Mouse (Mus musculus) Patski (cell line): ENCODE measurements around the gene Rbfox1. TPM values are rescaled to one million over a fixed set of nuclear protein-coding genes. Genes with fewer than 3 reads are reported as not detected.

Experiments used
- ATAC-seq: fragments of 100-300 bp; one replicate; pipeline ENCODE4 v1.8.0; 2021
- CTCF ChIA-PET: fragments of 350-600 bp; sonication (Branson Sonifier 250); formaldehyde crosslinking; loops from one replicate; lab custom pipeline; 2022; ENCODE audit warnings: inconsistent platforms; lab: Charles Lee
- POLR2A ChIA-PET: fragments of 350-600 bp; sonication (Branson Sonifier 250); formaldehyde crosslinking; loops from one replicate; lab custom pipeline; 2022; ENCODE audit warnings: antibody characterized with exemption, inconsistent platforms; lab: Charles Lee
- DNase-seq: peaks from one replicate; pipeline ENCODE4 v3.0.0-alpha.2; 2011; ENCODE audit warnings: low read depth, low spot score
- H3K27me3 ChIP-seq: fragments of 371-371 bp; one replicate; pipeline ENCODE4 v1.5.1; 2021
- CTCF ChIP-seq: fragments of 100-300 bp; IDR thresholded peaks from one replicate; pipeline ENCODE4 v1.5.1; 2021
- in situ Hi-C: fragments of 300-500 bp; cut with MboI; formaldehyde crosslinking; loops from 3 replicates; pipeline ENCODE4 v1.11.1; 2018; ENCODE audit warnings: low pct_unique_long_range_greater_than_20kb, mixed read lengths
- polyA plus RNA-seq: library from polyadenylated mRNA; unstranded; gene quantifications from one replicate; pipeline ENCODE4 v1.2.3, GENCODE M21; 2021

Gene Rbfox1
- polyA plus RNA-seq, 1 experiment from 2014 or later, result not detected

- ATAC-seq (peak; percentile 99), DNase-seq (peak; percentile 68)
- POLR2A ChIA-PET, result no interaction called here
- CTCF ChIA-PET, result interaction anchor here (1.1 to 1.8 kb wide), 3 partner anchors 8 to 22 kb away, joined by 3 to 4 read pairs (median 3); no protein-coding TSS in a partner anchor
- no peaks in the 10 kb centered on the region for H3K27me3 ChIP-seq
- TF ChIP-seq CTCF, result no peak
- in situ Hi-C loops, result loop anchor here (5.0 to 10.0 kb wide), 2 partner anchors 61 to 119 kb away; no protein-coding TSS in a partner anchor
These were observed 1078.4 kb downstream of the Rbfox1 start for GRCm38 (mm10) chr16:6963533-6963932.

- in situ Hi-C loops, result loop anchor here (5.0 to 10.0 kb wide), 2 partner anchors 63 to 120 kb away; no protein-coding TSS in a partner anchor
- ChIA-PET POLR2A (interaction anchor here (0.6 kb wide), 1 partner anchor 1673 kb away, joined by 6 read pairs; no protein-coding TSS in a partner anchor), CTCF (no interaction called here)
- ATAC-seq, result no peak
- no peak for TF ChIP-seq CTCF
- DNase-seq, result no peak
- H3K27me3 ChIP-seq, result no peaks in the 10 kb centered on the region
These were observed 1079.8 kb downstream of the Rbfox1 start for GRCm38 (mm10) chr16:6964720-6965583.

- no peak for ATAC-seq
- in situ Hi-C loops, result loop anchor here (10.0 kb wide), 1 partner anchor 125 kb away; no protein-coding TSS in a partner anchor
- DNase-seq, result no peak
- ChIA-PET POLR2A (no interaction called here), CTCF (no interaction called here)
- H3K27me3 ChIP-seq, result peaks cover 5% of the 10 kb centered on the region
- no peak for TF ChIP-seq CTCF
These were observed 1084.8 kb downstream of the Rbfox1 start for GRCm38 (mm10) chr16:6969986-6970385.

DNA sequence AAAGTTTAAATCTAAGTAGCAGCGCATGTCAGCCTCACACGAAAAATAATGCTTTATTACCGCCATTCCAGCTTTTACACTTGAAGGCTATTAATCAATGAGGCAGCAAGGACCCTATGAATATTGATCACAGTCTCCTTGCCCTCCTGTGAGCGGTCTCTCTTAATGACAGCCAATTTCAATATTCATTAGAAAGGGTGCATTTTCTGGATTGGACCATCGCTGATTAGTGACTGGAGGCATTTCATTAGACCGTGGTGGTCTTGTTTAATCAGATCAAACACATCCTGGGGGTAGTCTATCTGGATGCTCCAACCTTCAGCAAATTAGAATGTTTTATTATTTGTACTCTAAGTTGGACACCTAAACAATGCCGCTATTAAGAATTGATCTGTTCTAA is 1091.2 kb downstream of the Rbfox1 start:
- CTCF ChIA-PET, result interaction anchor here (0.6 kb wide), 1 partner anchor 229 kb away, joined by 3 read pairs; no protein-coding TSS in a partner anchor
- POLR2A ChIA-PET, result no interaction called here
- in situ Hi-C loops, result no loop called here
- no peak for ATAC-seq
- no peak for TF ChIP-seq CTCF
- no peak for DNase-seq
- peaks cover 5% of the 10 kb centered on the region for H3K27me3 ChIP-seq

- no peak for ATAC-seq
- H3K27me3 ChIP-seq, result no peaks in the 10 kb centered on the region
- in situ Hi-C loops, result no loop called here
- POLR2A ChIA-PET, result no interaction called here
- CTCF ChIA-PET, result no interaction called here
- TF ChIP-seq CTCF, result no peak
- DNase-seq, result no peak
These were observed 1098.8 kb downstream of the Rbfox1 start for GRCm38 (mm10) chr16:6983947-6984346.

DNA sequence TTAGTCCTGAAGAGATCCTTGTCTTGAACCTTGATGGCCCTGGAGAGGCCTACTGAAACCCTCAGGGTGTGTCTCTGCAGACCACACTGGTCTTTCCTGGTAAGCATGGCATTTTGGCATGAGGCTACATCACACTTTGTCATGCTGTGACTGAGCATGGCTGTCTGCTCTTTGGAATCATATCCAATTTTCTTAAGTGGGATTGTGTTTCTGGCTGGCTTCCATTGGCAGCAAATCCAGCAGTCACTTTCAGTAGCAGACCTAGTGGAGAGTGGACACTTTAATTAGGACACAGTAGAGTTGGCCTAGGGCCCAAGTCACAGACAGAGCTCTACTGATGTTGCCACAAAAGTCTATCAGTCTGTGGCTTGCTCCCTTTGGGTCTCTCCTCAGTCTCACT is 1100.9 kb downstream of the Rbfox1 start:
- no peaks in the 10 kb centered on the region for H3K27me3 ChIP-seq
- DNase-seq (no peak), ATAC-seq (no peak)
- TF ChIP-seq CTCF, result no peak
- POLR2A ChIA-PET, result no interaction called here
- in situ Hi-C loops, result no loop called here
- CTCF ChIA-PET, result no interaction called here

DNA sequence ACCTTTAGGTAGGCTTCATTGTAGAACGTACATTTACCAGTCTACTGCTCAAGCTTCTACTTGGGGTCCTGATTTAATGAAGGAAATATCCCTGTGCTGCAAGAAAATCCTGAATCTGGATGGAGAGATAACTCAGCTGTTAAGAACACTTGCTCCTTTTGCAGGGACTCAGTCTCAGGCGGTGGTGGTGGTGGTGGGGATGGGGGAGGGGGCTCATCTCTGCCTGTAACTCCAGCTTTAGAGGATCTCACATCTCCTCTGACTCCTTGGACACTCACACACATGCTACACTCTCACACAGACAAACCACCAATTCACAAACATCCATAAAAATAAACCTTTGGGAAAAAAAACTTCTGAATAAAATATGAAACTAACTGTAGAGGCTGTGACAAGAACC is 1101.3 kb downstream of the Rbfox1 start:
- no peak for TF ChIP-seq CTCF
- POLR2A ChIA-PET, result no interaction called here

GRCm38 (mm10) chr16:6992251-6992650 is 1107.1 kb downstream of the Rbfox1 start:
- H3K27me3 ChIP-seq, result no peaks in the 10 kb centered on the region
- TF ChIP-seq CTCF, result no peak
- ATAC-seq, result no peak
- in situ Hi-C loops, result no loop called here
- CTCF ChIA-PET, result no interaction called here
- POLR2A ChIA-PET, result no interaction called here
- DNase-seq, result no peak

More for the DNA sequence above, 1101.3 kb downstream of the Rbfox1 start:
- CTCF ChIA-PET, result no interaction called here
- in situ Hi-C loops, result no loop called here
- DNase-seq (no peak), ATAC-seq (no peak)
- no peaks in the 10 kb centered on the region for H3K27me3 ChIP-seq

- CTCF ChIA-PET, result no interaction called here
- in situ Hi-C loops, result no loop called here
- POLR2A ChIA-PET, result no interaction called here
- ATAC-seq (no peak), DNase-seq (no peak)
- H3K27me3 ChIP-seq, result no peaks in the 10 kb centered on the region
- no peak for TF ChIP-seq CTCF
These were observed 1108.0 kb downstream of the Rbfox1 start for GRCm38 (mm10) chr16:6993180-6993579.

DNA sequence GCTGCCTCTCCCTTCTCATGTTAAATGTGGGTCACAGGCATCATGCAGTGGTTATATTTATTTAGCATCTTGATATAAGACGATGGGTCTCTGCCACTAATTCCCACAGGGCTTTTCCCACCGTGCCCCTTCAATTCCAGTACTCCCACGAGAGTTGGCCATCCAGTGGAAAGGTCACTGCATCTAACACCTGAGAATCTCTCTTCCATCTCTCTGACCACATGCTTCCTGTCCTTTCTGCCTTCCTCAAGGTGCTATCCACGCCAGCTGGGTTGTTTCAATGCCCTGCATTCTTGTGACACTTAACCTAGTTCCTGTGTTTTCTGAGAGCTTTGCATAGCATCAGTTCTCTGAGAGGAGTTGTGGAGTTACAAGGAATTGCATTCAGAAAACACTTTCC is 1112.0 kb downstream of the Rbfox1 start:
- no peaks in the 10 kb centered on the region for H3K27me3 ChIP-seq
- ChIA-PET CTCF (interaction anchor here (1.2 kb wide), 1 partner anchor 494 kb away, joined by 3 read pairs; no protein-coding TSS in a partner anchor), POLR2A (interaction anchor here (0.7 kb wide), 1 partner anchor 653 kb away, joined by 3 read pairs; no protein-coding TSS in a partner anchor)
- TF ChIP-seq CTCF, result no peak
- ATAC-seq (no peak), DNase-seq (no peak)
- in situ Hi-C loops, result no loop called here

DNA sequence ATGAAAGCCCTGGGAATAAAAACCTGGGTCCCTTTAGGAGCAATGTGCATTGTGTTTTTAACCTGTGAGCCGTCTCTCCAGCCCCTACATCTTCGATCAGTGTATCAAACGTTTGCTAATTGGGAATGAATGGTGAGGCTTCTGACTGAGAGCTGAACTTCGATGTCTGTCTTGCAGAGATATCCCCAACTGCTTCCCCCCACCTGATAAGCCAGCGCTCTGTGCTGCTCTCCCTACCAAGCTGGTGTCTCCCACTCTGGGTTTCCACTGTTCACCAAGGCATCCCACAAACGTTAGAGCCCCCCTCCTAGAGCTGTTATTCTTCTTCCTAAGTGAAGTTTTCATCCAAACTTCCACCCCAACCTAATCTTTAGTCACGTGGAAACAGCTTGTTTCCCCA is 1112.7 kb downstream of the Rbfox1 start:
- ATAC-seq, result no peak
- in situ Hi-C loops, result no loop called here
- no peak for DNase-seq
- TF ChIP-seq CTCF, result no peak
- POLR2A ChIA-PET, result no interaction called here
- H3K27me3 ChIP-seq, result no peaks in the 10 kb centered on the region
- CTCF ChIA-PET, result interaction anchor here (1.2 kb wide), 1 partner anchor 494 kb away, joined by 3 read pairs; no protein-coding TSS in a partner anchor
